Mouse (Mus musculus) adrenal gland, adult (tissue): ENCODE data around the gene Slc44a3.
A peak's percentile ranks its signal among the peaks of the same experiment; 100 is the strongest.

Experiments
- DNase-seq, 2 experiments: peaks; one replicate each; pipeline ENCODE4 v3.0.0; 2022 to 2023; ENCODE audit warnings: low spot score in 1 of 2; ENCODE audit not compliant: inconsistent age in 2 of 2

Slc44a3 gene

DNA sequence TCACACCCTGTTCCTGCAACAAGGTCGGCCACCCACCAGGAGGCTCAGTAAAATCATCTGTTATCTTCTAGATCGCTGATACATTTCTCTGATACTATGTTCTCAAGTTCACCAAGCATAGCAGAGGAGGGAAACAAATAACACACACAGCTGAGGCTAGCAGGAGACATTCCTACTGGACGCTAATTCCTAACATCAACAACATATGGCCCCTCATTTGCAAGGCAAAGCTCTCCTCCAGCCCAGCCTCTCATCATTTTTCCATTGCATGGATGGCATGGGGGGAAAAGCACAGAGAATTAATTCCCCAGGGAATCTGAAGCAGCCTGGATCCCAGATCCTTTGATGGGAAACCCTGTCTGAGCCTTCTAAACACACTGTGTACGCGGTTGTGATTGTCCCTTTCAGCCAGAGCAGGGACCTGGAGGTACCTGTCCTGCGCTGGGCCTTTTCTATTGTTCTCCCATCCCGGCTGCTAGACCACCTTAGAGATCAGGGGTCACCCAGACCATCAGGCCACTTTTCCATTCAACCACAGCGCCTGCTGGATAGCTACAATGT lies 27.2 kb downstream of the Slc44a3 start:
- no peak for DNase-seq

DNA sequence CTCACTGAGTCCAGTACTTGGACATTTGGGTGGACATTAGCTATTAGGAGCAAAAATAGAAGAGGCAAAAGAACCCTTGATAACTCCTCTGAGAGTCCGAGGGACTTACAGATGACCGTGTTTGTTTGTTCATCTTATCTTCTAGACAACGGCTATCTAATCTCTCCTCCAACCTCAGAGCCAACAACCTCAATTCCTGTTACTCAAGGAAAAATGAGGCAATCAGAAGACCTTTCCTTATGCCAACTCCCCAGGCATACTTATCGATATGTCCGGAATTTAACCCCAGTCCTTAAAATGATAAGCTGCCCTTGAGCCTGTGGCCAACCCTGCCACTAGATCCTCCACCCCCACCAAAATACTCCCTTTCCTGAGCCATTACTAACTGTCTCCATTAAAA lies 31.5 kb downstream of the Slc44a3 start:
- DNase-seq, result no peak

DNA sequence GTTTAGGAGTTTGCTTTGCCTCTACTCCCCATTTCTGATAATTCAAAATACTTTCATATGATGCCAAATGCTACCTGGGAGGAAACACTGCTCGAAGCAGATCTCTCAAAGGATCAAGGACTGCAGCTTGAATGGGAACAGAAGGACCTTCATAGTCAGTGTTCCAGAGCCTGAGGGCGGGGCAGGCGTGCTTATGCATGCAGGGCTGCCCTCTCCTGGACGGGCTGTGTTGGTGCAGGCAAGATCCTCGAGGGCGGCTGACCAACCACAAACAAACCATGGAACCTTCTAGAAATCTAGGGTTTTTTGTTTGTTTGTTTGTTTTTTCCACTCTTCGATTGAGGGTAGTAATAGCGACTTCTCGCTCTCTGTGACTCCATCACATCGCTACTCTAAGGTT lies 32.0 kb downstream of the Slc44a3 start:
- DNase-seq, result peak; percentile 83 to 94

DNA sequence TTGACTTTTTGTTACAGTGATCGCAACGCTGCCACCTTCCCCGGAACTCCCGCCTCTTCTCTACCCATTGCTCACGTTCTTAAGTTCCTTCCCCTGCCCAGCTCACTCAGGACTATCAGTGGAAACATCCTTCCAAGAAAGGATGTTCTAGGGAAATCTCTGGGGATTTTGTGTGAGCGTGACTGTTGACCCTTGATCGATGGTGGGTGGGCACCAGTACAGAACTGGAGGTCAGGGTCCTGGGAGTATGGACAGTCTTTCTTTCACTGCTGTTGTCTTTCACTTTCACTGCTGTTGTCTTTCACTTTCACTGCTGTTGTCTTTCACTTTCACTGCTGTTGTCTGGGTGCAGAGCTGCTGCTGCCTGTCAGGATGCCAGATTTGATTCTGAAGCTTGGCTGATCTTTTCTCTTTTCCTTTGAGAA lies 38.2 kb downstream of the Slc44a3 start:
- DNase-seq, result peak; percentile 36 to 76

DNA sequence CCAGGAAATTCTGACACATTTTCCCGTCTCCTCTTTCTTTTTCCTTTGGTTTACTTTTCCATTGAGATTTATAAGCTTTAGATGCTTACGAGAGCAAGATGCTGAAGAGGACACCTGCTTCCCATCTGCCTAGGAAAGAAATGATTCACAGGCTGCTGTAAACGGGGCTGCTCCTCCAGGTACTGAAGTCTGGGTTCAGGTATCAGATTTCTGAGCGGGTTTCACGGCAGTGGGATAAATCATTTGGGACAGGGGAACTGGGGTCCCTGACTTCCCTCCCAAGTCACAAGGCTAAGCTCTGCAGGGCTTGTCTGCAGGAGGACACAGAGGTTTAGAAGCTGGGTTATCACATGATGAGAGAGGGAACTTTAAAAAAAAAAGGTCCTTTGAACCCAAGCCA lies 40.2 kb downstream of the Slc44a3 start:
- peak in 1 of 2 experiments; percentile 53 for DNase-seq

DNA sequence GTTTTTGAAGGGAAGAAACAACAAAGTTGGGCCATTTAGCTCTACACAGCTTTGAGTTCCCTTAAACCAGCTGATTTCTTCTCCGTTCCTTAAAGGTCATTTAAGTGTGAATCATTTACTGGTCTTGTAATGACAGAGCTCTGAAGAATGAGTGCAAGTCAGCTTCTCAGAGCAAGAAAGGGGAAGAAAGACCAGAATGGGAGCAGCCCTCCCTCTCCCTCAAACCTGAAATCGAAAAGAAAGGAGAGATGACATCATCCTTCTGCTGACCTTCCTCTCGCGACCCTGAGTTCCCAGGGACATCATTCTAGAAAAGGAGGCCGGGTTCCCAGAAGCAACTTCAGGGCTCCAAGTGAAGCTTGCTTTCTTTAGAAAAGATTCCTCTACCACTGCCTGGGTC lies 41.3 kb downstream of the Slc44a3 start:
- DNase-seq, result peak; percentile 70 to 89

DNA sequence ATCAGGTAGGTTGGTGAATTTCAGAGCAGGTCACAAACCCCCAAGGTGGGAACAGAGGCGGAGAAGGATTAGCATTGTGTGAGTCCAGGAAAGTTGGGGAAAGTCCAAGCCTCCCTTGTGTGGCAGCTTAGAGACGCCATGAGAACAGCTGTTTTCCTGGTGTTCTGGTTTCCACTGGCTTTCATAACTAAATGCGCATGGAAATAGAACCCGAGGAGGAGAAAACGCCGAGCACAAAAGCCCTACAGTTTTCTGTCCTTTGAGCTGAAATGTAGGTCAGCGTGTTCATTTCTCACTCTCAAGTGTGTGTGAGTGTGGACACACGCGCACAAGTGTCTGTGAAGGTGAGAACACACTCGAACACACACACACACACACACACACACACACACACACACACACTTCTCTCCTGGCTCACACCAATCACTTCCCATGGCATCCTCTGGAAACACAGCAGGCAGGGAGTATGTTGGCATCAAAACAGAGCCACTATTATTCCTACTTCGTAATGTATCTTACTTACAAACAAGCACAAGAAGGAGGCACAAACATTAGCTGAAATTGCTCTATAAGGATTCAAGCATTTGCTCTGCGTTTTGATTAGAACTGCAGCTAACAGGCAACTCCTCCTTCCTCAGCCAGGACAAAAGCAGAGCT lies 42.6 kb downstream of the Slc44a3 start:
- peak in 1 of 2 experiments; percentile 46 for DNase-seq

DNA sequence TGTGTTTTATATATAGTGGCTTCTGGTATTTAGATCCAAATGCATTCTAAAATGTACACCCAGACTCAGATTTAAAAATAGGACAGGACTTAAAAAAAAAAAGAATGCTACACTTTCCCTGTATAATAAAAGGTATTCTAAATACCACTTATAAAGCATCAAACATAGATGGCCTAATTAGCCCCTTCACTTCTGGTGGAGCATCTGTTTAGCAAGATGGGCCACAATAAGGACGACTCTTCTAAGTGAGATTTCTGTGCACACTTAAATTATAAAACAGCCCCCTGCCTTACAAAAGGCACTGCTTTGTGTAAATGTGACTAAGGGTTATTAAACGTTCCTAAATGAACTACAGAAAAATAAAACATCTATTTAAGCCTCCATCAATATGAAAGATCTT lies 47.0 kb downstream of the Slc44a3 start:
- no peak for DNase-seq

DNA sequence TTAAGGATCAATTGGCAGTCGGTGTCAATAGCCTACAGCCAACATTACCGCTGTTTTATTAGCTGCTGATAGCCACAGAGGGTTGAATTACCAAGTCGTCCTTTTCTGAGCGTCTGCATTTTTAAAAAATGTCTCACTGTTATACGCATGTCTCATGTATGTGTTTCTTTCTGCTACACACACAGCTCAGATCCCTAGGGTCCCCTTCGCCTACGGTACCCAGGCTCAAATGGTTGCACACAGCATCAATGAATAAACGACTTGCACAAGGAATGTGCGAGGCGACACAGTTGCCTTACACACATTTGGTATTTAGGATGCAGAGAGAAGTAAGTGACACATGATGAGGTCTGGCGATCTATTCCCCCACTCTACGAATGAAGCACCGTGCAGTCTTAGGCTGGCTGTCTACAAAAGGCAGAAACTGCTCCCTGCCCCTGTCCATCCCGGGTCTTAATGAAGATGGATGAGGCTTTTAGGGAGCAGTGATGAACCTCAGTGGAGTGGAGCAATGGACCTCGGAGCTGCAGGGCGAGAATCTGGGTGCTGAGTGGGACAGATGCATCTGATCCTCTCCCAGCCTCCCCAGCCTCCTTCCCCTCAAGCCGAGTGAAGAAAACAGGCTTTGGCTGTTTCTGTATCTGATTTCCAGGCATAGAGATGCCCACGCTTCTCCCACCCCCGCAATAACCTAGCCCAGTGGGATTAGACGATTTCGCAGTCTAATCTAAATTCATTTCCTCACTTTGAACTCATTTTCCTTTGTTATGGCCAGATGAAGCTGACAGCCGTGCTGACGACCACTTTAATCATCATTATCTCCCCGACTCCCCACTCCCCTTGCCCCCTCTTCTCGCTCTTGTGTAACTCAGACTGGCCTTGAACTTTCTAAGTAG lies 48.7 kb downstream of the Slc44a3 start:
- peak; percentile 49 to 77 for DNase-seq

DNA sequence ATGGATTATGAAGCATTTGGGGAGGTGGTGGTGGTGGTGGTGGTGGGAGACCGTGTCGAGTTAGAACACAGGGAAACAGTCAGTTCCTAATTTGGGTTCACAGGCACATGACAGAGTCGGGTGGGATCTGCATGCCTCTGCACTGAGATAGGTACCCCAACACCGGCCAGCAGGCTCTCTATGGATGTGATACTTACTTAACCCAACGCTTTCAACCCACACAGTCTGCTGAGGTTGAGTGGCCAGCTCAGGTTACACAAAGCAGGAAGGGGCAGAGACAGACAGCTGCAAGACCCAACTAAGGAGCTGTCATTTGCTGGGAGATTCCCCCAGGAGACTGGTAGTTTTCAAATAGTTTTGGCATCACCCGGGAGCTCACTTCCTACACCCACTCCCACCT lies 50.6 kb downstream of the Slc44a3 start:
- no peak for DNase-seq

DNA sequence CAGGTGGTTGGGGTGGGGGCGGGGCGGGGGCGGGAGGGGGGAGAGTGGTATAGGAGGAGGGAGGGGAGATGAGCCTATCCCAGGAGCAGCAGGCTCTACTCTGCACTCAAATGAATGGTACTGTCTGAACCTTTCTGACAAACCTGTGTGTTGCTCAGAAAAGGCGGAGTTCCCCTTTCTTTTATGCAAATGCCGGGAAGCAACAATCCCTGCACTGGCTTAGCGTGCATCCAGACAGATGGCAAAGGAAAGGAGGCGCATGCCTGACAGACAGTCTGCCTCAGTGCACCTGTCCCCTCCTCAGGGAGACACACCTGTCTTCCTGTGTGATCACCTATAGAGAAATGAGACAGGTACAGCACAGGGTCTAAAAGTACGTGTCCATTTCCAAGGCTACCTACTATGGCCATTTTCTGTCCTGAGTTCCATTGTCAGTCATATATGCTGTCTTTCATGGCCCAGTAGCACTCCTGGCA lies 51.2 kb downstream of the Slc44a3 start:
- DNase-seq, result no peak

DNA sequence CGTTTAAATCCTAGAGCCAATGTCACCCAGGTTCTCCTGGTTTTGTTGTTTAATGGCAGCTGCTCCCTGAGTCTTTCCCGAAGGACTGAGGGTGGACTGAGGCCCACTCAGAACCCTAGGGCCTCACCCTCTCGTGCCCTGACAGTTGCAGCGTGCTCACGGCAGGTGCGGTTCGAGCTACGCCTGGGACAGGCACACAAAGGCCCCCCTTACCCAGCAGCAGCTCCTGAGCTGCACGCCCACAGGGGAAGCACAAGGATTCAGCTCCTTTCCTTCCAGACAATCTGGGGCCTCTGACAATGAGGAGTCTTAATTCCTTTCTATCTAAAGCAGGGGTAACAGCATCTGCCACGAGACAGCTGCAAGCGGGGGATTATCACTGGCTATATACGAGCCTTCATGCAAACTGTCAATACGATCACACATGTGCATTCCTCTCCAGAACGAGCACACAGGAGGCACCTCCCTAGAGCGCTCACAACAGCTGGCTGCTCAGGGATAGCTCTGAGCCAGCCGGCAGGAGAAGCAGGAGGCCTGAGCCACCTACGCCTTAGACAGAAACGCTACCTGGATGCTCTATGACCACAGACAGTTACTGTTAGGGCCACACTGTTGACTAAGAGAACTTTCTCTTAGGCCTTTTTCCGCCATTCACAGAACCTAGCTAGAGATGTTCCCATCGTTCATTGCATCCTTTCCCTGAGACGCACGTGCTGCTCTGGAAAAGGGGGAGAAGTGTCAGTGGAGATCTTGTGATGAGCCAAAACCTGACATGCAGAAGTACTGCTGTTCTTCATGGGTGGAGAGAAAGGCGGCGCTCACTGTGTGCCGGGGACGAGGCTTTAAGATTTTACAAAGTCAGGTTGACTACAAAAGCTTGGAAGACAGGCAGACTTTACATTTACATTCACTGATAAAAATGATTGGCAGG lies 51.9 kb downstream of the Slc44a3 start:
- DNase-seq, result no peak

DNA sequence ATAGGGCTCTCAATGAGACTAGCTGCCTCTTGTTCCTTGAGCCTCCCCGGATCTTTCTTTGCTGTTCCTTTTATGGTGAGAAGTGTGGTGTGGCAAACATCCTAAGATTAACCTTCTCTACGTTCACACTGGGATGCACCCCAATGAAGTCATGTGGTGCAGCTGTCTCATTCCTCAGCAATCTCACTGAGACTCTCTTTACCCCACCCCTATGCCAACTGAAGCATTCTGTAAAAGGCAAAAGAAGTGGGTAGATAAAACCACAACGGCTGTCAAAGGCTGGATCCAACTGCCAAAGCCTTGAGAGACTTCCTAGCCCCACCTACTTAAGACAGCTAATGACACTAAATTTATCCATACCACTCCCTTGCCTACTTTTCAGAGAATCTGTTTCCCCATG lies 57.5 kb downstream of the Slc44a3 start:
- no peak for DNase-seq

DNA sequence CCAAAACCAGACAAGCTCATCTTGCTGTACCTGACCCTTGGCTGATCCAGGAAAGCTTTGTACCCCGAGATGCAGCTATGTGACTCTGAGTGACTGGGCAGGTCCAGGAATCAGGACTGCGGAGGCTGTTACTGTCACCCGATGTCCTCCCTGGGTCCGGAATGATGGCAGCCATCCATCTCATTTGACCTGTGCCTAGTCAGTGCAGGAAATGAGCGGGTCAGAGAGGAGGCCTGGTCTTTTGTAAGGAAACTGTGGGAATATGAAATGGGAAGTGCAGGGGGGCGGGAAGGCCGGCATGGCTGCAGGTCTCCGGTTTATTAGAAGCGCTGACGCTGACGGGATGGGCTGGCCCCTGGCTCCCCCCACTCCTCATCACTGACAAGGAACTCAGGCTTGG lies 60.5 kb downstream of the Slc44a3 start:
- peak in 1 of 2 experiments; percentile 57 for DNase-seq

DNA sequence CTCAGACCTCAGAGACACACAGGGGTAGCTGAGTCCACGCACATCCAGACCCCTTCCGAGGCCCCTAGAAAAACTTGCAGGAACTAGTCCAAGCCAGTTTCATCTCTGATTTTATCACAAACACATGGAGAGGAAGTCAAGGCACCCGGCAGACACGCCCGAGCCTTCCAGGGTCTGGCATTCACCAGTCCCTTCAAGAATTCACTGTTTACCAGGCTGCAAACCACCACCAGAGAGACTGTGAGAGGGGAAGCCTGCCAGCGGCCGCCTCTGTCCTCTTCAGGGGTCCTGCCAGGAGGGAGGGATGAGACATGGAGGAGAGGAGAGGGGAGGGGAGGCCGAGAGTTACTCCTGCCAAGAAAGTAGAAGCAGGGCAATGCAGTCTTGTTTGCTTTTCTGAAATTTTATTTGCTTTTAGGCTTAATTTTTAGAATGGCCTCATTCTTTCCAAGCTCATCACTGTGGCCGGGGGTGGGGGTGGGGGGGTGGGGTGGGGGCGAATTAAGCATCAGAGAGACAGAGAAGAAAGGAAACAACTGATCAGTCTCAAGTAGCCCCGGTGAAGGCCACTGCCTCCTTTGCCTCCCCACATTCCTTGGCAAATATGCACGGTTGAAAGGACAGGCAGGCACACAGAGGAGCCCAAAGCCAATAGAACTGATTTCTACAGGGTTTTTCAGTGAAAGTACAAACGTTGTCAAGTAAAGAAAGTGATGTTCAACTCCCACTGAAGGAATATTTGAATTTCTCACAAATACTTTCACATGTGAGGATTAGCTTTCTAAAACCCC lies 62.8 kb downstream of the Slc44a3 start:
- DNase-seq, result peak in 1 of 2 experiments; percentile 65

DNA sequence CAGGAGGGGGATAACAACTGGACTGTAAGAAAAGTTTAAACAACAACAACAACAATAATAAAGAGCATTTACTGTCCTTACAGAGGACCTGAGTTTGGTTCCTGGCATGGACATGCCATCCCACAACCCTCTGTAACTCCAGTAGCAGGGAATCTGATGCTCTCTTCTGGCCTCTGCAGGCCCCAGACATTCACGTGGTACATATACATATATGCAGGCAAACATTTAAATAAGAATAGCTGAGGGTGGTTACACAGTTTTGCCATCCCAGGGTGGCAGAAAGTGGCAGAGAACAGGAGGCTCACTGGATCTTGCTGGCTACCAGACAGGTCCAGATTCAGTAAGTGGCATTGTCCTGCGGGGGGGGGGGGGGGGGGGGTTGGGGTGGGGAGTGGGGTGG lies 64.1 kb downstream of the Slc44a3 start:
- no peak for DNase-seq

DNA sequence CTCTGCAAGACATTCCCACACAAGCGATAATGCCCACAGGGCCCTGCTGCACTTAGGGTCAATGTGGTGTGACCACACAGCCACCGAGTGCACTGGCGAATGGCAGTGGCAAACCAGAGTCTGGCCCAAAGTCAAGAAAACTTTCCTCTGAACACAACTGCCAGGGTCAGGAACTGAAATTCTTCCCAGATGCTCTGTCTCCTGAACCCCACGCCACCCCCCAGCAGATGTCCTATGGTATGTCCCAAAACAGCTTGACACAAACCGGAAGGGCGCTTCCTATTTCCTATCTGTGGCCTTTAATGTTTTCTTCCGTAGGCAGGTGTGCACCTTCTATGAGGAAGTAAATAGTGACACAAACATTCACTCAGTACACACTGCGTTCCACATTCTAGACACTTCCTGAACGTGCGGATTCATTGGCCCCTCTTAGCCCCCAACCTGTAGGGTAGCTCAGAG lies 65.1 kb downstream of the Slc44a3 start:
- no peak for DNase-seq

DNA sequence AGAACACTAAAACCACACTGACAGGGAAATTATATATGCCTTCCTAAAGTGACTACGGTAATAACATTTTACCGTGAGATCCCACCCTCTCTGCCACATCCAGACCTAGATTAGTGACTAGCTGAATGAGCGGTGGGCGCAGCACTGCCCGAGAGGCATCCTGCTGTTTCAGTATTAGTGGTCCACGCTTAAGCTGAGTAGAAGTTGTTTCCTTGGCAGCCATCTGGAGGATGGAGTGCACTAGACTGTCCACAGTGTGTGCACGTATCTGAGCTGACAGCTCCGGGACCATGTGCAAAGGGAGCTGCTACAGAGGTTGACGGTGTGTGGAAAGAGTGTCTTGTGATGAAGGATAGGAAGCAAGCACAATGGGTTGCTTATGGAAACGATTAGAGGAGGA lies 66.4 kb downstream of the Slc44a3 start:
- no peak for DNase-seq

DNA sequence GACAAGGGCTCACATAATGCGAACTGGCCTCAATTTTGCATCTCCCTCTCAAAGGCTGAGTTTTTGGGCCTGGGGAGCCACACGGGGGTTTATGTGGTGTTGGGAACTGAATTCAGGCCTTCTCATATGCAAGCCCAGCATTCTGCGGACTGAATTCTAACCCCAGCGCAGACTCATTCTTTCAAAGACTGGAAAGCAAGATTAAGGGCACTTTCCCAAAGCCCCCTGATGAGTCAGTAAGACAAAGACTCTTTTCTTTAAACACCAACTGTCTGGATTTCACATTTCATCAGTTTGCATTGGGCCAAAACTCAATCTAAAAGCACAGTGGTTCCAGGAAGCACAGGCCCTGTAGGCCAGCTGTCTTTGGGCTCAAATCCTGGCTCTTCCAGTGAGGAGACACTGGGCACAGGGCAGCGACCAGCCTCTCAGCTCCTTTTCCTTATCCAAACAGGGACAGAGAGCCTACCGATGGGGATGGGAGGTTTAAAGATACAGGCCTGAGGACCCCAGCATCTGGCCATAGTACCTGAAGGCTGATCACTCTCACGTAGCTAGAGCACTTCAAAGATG lies 67.4 kb downstream of the Slc44a3 start:
- no peak for DNase-seq

DNA sequence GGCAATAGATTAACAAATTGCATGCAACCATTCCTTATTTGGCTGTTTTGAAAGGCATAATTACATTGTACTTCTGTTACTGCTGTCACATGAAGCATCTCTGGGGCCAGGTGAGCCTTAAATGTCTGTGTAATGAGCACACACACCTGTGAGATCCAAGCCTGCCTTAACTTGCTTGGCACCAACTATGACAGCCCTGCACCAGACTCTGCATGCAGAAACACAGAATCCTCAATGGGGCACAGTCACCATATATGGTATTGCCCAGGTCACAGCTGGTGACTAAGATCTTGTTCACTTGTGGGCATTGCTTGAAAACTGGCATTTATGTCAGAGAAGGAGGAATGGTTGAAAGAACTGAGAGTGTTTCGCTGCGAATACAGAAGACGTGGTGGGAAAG lies 69.4 kb downstream of the Slc44a3 start:
- DNase-seq, result no peak
